Mouse (Mus musculus): Measurements from ENCODE around the gene Olfr1317. TPM values are rescaled to one million over a fixed set of nuclear protein-coding genes. Genes with fewer than 3 reads are reported as not detected.

The Olfr1317 gene
- not detected in 2 replicates for polyA plus RNA-seq (2014; fragmentation: Nextera tagmentation; extraction: Ambion mirVana)

GRCm38 (mm10) chr2:112140029-112140428, at the start of gene Olfr1317:
TSS of gene Olfr1317 (plus strand) at chr2:112140329.
- Histone ChIP-seq H3K4me1 (ENCODE audit: control insufficient read depth in 2 of 2, insufficient read depth in 2 of 2, low read length in 2 of 2) (no peaks in the 10 kb centered on the region), H3K4me3 (ENCODE audit: control insufficient read depth in 1 of 2, insufficient read depth in 1 of 2, low read depth in 1 of 2, low read length in 2 of 2) (no peak within 1 kb of the TSS)
- ATAC-seq (ENCODE audit: insufficient number of reproducible peaks, insufficient read depth, low FRiP score, low read depth): no peak

GRCm38 (mm10) chr2:112096681-112097080, 43.4 kb upstream of the Olfr1317 start, which contains the start of gene Olfr1314:
TSS of gene Olfr1314 (minus strand) at chr2:112096781.
- H3K9me3 ChIP-seq (ENCODE audit: control insufficient read depth, low read length): no peaks in the 10 kb centered on the region
- no peak within 1 kb of the TSS for H3K4me2 ChIP-seq (ENCODE audit: low read length)
- no peak within 1 kb of the TSS for H3K4me3 ChIP-seq (ENCODE audit: control insufficient read depth in 1 of 2, insufficient read depth in 1 of 2, low read depth in 1 of 2, low read length in 2 of 2)
- no peak within 1 kb of the TSS for H3K9ac ChIP-seq (ENCODE audit: low read length)
- no peaks in the 10 kb centered on the region for H3K4me1 ChIP-seq (ENCODE audit: control insufficient read depth in 2 of 2, insufficient read depth in 2 of 2, low read length in 2 of 2)
- no peak within 1 kb of the TSS for H3K27ac ChIP-seq (replicated peaks in 1 of 2; ENCODE audit: control insufficient read depth in 1 of 2, insufficient read depth in 1 of 2, low read depth in 2 of 2, low read length in 2 of 2)
- no peaks in the 10 kb centered on the region for H3K27me3 ChIP-seq (ENCODE audit: control insufficient read depth, insufficient read depth, low read length)
- H3K36me3 ChIP-seq (ENCODE audit: control insufficient read depth, insufficient read depth, low read length): no peaks in the 10 kb centered on the region
- no peak for ATAC-seq (ENCODE audit: insufficient number of reproducible peaks, insufficient read depth, low FRiP score, low read depth)

More at GRCm38 (mm10) chr2:112140029-112140428, at the start of gene Olfr1317:
- 82% methylated on average over 2 of the region's 2 CpGs for WGBS
- Histone ChIP-seq H3K36me3 (ENCODE audit: control insufficient read depth, insufficient read depth, low read length) (no peaks in the 10 kb centered on the region), H3K9ac (ENCODE audit: low read length) (no peak within 1 kb of the TSS), H3K27me3 (ENCODE audit: control insufficient read depth, insufficient read depth, low read length) (no peaks in the 10 kb centered on the region), H3K27ac (replicated peaks in 1 of 2; ENCODE audit: control insufficient read depth in 1 of 2, insufficient read depth in 1 of 2, low read depth in 2 of 2, low read length in 2 of 2) (no peak within 1 kb of the TSS), H3K4me2 (ENCODE audit: low read length) (no peak within 1 kb of the TSS), H3K9me3 (ENCODE audit: control insufficient read depth, low read length) (no peaks in the 10 kb centered on the region)

GRCm38 (mm10) chr2:112115340-112115739, 24.8 kb upstream of the Olfr1317 start, which contains the start of gene Olfr1315-ps1:
TSS of gene Olfr1315-ps1 (minus strand) at chr2:112115440.
- WGBS: 57% methylated on average over 1 of the region's 1 CpGs

DNA sequence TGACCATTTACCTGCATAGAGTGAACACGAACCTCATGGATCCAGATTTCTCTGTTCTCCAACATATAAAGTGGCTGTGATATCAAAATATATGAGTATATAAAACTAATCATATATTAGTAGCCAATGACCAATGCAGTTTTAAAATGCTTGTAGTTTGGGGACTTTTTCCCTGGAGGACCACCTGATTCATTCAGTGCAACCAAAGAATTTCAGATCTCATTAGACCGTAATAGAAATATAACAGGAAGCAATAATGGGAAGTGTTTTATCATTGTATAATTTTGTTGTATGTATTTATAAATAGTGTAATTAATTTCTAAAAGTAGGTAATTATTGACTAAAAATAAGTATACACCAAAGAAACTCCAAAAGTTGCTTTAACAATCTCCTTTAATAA, 5.3 kb upstream of the Olfr1317 start, which contains the start of gene Olfr1316:
Olfr1316 (minus strand) TSS at position 101 of the 400 bp plus-strand sequence.
- ATAC-seq (ENCODE audit: insufficient number of reproducible peaks, insufficient read depth, low FRiP score, low read depth): no peak
- 81% methylated on average over 2 of the region's 2 CpGs for WGBS
- Histone ChIP-seq H3K27me3 (ENCODE audit: control insufficient read depth, insufficient read depth, low read length) (no peaks in the 10 kb centered on the region), H3K9me3 (ENCODE audit: control insufficient read depth, low read length) (no peaks in the 10 kb centered on the region), H3K4me3 (ENCODE audit: control insufficient read depth in 1 of 2, insufficient read depth in 1 of 2, low read depth in 1 of 2, low read length in 2 of 2) (no peak within 1 kb of the TSS), H3K4me1 (ENCODE audit: control insufficient read depth in 2 of 2, insufficient read depth in 2 of 2, low read length in 2 of 2) (no peaks in the 10 kb centered on the region), H3K27ac (replicated peaks in 1 of 2; ENCODE audit: control insufficient read depth in 1 of 2, insufficient read depth in 1 of 2, low read depth in 2 of 2, low read length in 2 of 2) (no peak within 1 kb of the TSS), H3K36me3 (ENCODE audit: control insufficient read depth, insufficient read depth, low read length) (no peaks in the 10 kb centered on the region), H3K4me2 (ENCODE audit: low read length) (no peak within 1 kb of the TSS), H3K9ac (ENCODE audit: low read length) (no peak within 1 kb of the TSS)

More at GRCm38 (mm10) chr2:112115340-112115739, 24.8 kb upstream of the Olfr1317 start, which contains the start of gene Olfr1315-ps1:
- Histone ChIP-seq H3K4me1 (ENCODE audit: control insufficient read depth in 2 of 2, insufficient read depth in 2 of 2, low read length in 2 of 2) (no peaks in the 10 kb centered on the region), H3K27ac (replicated peaks in 1 of 2; ENCODE audit: control insufficient read depth in 1 of 2, insufficient read depth in 1 of 2, low read depth in 2 of 2, low read length in 2 of 2) (no peak within 1 kb of the TSS), H3K27me3 (ENCODE audit: control insufficient read depth, insufficient read depth, low read length) (no peaks in the 10 kb centered on the region), H3K4me2 (ENCODE audit: low read length) (no peak within 1 kb of the TSS), H3K36me3 (ENCODE audit: control insufficient read depth, insufficient read depth, low read length) (no peaks in the 10 kb centered on the region), H3K9me3 (ENCODE audit: control insufficient read depth, low read length) (no peaks in the 10 kb centered on the region), H3K4me3 (ENCODE audit: control insufficient read depth in 1 of 2, insufficient read depth in 1 of 2, low read depth in 1 of 2, low read length in 2 of 2) (no peak within 1 kb of the TSS), H3K9ac (ENCODE audit: low read length) (no peak within 1 kb of the TSS)
- ATAC-seq (ENCODE audit: insufficient number of reproducible peaks, insufficient read depth, low FRiP score, low read depth): no peak

- no peaks in the 10 kb centered on the region for H3K9me3 ChIP-seq (ENCODE audit: control insufficient read depth, low read length)
- no peaks in the 10 kb centered on the region for H3K4me1 ChIP-seq (ENCODE audit: control insufficient read depth in 2 of 2, insufficient read depth in 2 of 2, low read length in 2 of 2)
- no peak within 1 kb of the TSS for H3K4me3 ChIP-seq (ENCODE audit: control insufficient read depth in 1 of 2, insufficient read depth in 1 of 2, low read depth in 1 of 2, low read length in 2 of 2)
- no peaks in the 10 kb centered on the region for H3K36me3 ChIP-seq (ENCODE audit: control insufficient read depth, insufficient read depth, low read length)
- no peaks in the 10 kb centered on the region for H3K27me3 ChIP-seq (ENCODE audit: control insufficient read depth, insufficient read depth, low read length)
- no peak within 1 kb of the TSS for H3K27ac ChIP-seq (replicated peaks in 1 of 2; ENCODE audit: control insufficient read depth in 1 of 2, insufficient read depth in 1 of 2, low read depth in 2 of 2, low read length in 2 of 2)
- no peak within 1 kb of the TSS for H3K9ac ChIP-seq (ENCODE audit: low read length)
- no peak within 1 kb of the TSS for H3K4me2 ChIP-seq (ENCODE audit: low read length)
- no peak for ATAC-seq (ENCODE audit: insufficient number of reproducible peaks, insufficient read depth, low FRiP score, low read depth)
These were observed 13.8 kb downstream of the Olfr1317 start, which contains the start of gene Olfr1318 for GRCm38 (mm10) chr2:112153898-112154297. TSS of gene Olfr1318 (plus strand) at chr2:112154198.

Other genes with a start within 250 kb of the Olfr1317 start
- not detected in 2 replicates for gene Olfr1306, start 224.1 kb upstream of the Olfr1317 start, polyA plus RNA-seq (2014; fragmentation: Nextera tagmentation; extraction: Ambion mirVana)
- gene Olfr1307, start 190.9 kb upstream of the Olfr1317 start, polyA plus RNA-seq (2014; fragmentation: Nextera tagmentation; extraction: Ambion mirVana): not detected in 2 replicates
- gene Olfr1308, start 175.4 kb upstream of the Olfr1317 start, polyA plus RNA-seq (2014; fragmentation: Nextera tagmentation; extraction: Ambion mirVana): not detected in 2 replicates
- not detected in 2 replicates for gene Olfr1309, start 150.0 kb upstream of the Olfr1317 start, polyA plus RNA-seq (2014; fragmentation: Nextera tagmentation; extraction: Ambion mirVana)
- gene Olfr1310, start 127.6 kb upstream of the Olfr1317 start, polyA plus RNA-seq (2014; fragmentation: Nextera tagmentation; extraction: Ambion mirVana): not detected in 2 replicates
- not detected in 2 replicates for gene Olfr1311, start 115.9 kb upstream of the Olfr1317 start, polyA plus RNA-seq (2014; fragmentation: Nextera tagmentation; extraction: Ambion mirVana)
- not detected in 2 replicates for gene Olfr1312, start 90.1 kb upstream of the Olfr1317 start, polyA plus RNA-seq (2014; fragmentation: Nextera tagmentation; extraction: Ambion mirVana)
- not detected in 2 replicates for gene Olfr1313, start 62.5 kb upstream of the Olfr1317 start, polyA plus RNA-seq (2014; fragmentation: Nextera tagmentation; extraction: Ambion mirVana)
- gene Olfr1314, start 43.5 kb upstream of the Olfr1317 start, polyA plus RNA-seq (2014; fragmentation: Nextera tagmentation; extraction: Ambion mirVana): not detected in 2 replicates
- not detected in 2 replicates for gene Olfr1315-ps1, start 24.9 kb upstream of the Olfr1317 start, polyA plus RNA-seq (2014; fragmentation: Nextera tagmentation; extraction: Ambion mirVana)
- gene Olfr1316, start 5.4 kb upstream of the Olfr1317 start, polyA plus RNA-seq (2014; fragmentation: Nextera tagmentation; extraction: Ambion mirVana): not detected in 2 replicates
- not detected in 2 replicates for gene Olfr1318, start 13.9 kb downstream of the Olfr1317 start, polyA plus RNA-seq (2014; fragmentation: Nextera tagmentation; extraction: Ambion mirVana)
- 10.3 and 12.1 TPM in 2 replicates for gene Lpcat4, start 99.1 kb downstream of the Olfr1317 start, polyA plus RNA-seq (2014; fragmentation: Nextera tagmentation; extraction: Ambion mirVana)
- not detected in 2 replicates for gene Nutm1, start 119.0 kb downstream of the Olfr1317 start, polyA plus RNA-seq (2014; fragmentation: Nextera tagmentation; extraction: Ambion mirVana)
- 176 and 180 TPM in 2 replicates for gene Nop10, start 121.6 kb downstream of the Olfr1317 start, polyA plus RNA-seq (2014; fragmentation: Nextera tagmentation; extraction: Ambion mirVana)
- gene Slc12a6, start 125.5 kb downstream of the Olfr1317 start, polyA plus RNA-seq (2014; fragmentation: Nextera tagmentation; extraction: Ambion mirVana): 17.9 and 18.1 TPM in 2 replicates
- not detected in 2 replicates for gene Gm21985, start 126.0 kb downstream of the Olfr1317 start, polyA plus RNA-seq (2014; fragmentation: Nextera tagmentation; extraction: Ambion mirVana)
- 99.2 and 107 TPM in 2 replicates for gene Emc4, start 227.7 kb downstream of the Olfr1317 start, polyA plus RNA-seq (2014; fragmentation: Nextera tagmentation; extraction: Ambion mirVana)
- 22.4 and 24.1 TPM in 2 replicates for gene Katnbl1, start 238.9 kb downstream of the Olfr1317 start, polyA plus RNA-seq (2014; fragmentation: Nextera tagmentation; extraction: Ambion mirVana)

Data from heart, embryonic 14.5 days (tissue).